Mouse (Mus musculus) E14TG2a.4 (cell line): ENCODE measurements at regions not wholly inside any gene's neighbourhood (a gene's known extent, or its start where the extent isn't known, plus 50 kb on each side); places are given as distances from the start of the nearest gene placed in this dataset.

Source experiments
- H3K27me3 ChIP-seq: 2 replicates; pipeline ENCODE4 v1.6.1; 2014; ENCODE audit warnings: low read length, control low read depth; ENCODE audit not compliant: insufficient read depth
- H3K36me3 ChIP-seq: 2 replicates; pipeline ENCODE4 v1.6.1; 2014; ENCODE audit warnings: low read length, control low read depth; ENCODE audit not compliant: insufficient read depth
- H3K4me1 ChIP-seq: replicated peaks from 2 replicates; pipeline ENCODE4 v1.6.1; 2014; ENCODE audit warnings: low read depth, low read length, control low read depth
- H3K4me3 ChIP-seq: replicated peaks from 2 replicates; pipeline ENCODE4 v1.5.1; 2014; ENCODE audit warnings: mild to moderate bottlenecking, low read length
- H3K9me3 ChIP-seq: 2 replicates; pipeline ENCODE4 v1.6.1; 2014; ENCODE audit warnings: low read length, control low read depth
- CTCF ChIP-seq: conservative IDR thresholded peaks from 2 replicates; pipeline ENCODE4 v1.5.1; 2014; ENCODE audit warnings: low read length
- NANOG ChIP-seq: IDR thresholded peaks from 2 replicates; pipeline ENCODE4 v1.6.1; 2014; ENCODE audit warnings: borderline replicate concordance, low read length, mixed read lengths
- POU5F1 ChIP-seq: IDR thresholded peaks from 2 replicates; pipeline ENCODE4 v1.6.1; 2014; ENCODE audit warnings: low read length, borderline replicate concordance

DNA sequence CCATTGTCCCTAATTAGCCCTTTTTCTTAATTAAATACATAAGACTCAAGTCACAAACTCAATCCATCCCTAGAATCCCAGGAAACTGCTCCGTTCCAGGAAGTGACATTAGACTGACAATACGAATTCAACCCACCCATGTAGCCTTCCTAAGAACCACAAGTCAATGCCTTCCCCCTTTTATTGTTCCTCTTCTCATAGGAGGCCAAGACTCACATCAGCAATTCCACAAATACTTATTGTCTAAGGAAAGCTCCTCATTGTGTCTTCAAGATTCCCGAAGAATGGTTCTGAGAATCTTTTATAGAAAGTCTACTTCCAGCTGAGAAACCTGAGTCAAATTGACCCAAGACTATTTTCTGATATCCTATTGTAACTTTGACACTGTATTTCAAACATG, 147.3 kb downstream of the Dmac1 start:
- Histone ChIP-seq H3K4me1 (peaks cover 10% of the 10 kb centered on the region), H3K4me3 (no peak overlapping the region), H3K27me3 (no peaks in the 10 kb centered on the region), H3K36me3 (no peaks in the 10 kb centered on the region), H3K9me3 (no peaks in the 10 kb centered on the region)
- TF ChIP-seq POU5F1 (no peak), NANOG (peak; percentile 56; the same call in 1 of the 2 replicates)

GRCm38 (mm10) chr4:75115887-75116286, 162.2 kb downstream of the Dmac1 start:
- no peak overlapping the region for H3K4me3 ChIP-seq
- no peaks in the 10 kb centered on the region for H3K4me1 ChIP-seq
- no peaks in the 10 kb centered on the region for H3K27me3 ChIP-seq
- H3K36me3 ChIP-seq, result no peaks in the 10 kb centered on the region
- H3K9me3 ChIP-seq, result no peaks in the 10 kb centered on the region
- no peak for TF ChIP-seq CTCF
- no peak for TF ChIP-seq NANOG

- Histone ChIP-seq H3K27me3 (no peaks in the 10 kb centered on the region), H3K9me3 (no peaks in the 10 kb centered on the region), H3K4me3 (no peak overlapping the region), H3K36me3 (no peaks in the 10 kb centered on the region), H3K4me1 (no peaks in the 10 kb centered on the region)
- TF ChIP-seq CTCF, result no peak
- no peak for TF ChIP-seq NANOG
- no peak for TF ChIP-seq POU5F1
Observed at GRCm38 (mm10) chr4:75115346-75115745, 162.8 kb downstream of the Dmac1 start.

GRCm38 (mm10) chr4:75065782-75066181, 212.3 kb downstream of the Dmac1 start:
- H3K4me3 ChIP-seq, result no peak overlapping the region
- peaks cover 7% of the 10 kb centered on the region for H3K9me3 ChIP-seq
- no peaks in the 10 kb centered on the region for H3K36me3 ChIP-seq
- no peaks in the 10 kb centered on the region for H3K27me3 ChIP-seq
- H3K4me1 ChIP-seq, result no peaks in the 10 kb centered on the region
- TF ChIP-seq NANOG (no peak), CTCF (no peak), POU5F1 (no peak)

DNA sequence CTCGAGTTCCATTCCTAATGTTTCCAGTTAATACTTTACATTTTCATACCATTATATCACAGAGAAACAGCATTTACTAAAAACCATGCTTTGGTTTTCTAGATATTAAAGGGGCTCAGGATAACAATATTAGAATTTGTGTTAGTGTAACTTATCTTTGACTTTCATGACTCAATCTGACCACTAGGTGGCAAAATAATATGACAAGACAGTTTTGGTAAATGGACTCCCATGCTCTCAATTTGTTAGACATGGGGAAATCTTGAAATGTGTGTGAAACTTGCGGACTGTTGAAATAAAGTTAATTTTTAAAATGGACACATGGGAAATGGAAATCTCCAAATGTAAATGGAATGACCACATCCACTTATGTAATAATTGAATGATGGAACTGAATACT, 214.8 kb downstream of the Dmac1 start:
- no peaks in the 10 kb centered on the region for H3K4me1 ChIP-seq
- no peaks in the 10 kb centered on the region for H3K27me3 ChIP-seq
- peaks cover 7% of the 10 kb centered on the region for H3K9me3 ChIP-seq
- H3K36me3 ChIP-seq, result no peaks in the 10 kb centered on the region
- TF ChIP-seq POU5F1, result no peak
- peak; percentile 54 for TF ChIP-seq CTCF
- no peak overlapping the region for H3K4me3 ChIP-seq

DNA sequence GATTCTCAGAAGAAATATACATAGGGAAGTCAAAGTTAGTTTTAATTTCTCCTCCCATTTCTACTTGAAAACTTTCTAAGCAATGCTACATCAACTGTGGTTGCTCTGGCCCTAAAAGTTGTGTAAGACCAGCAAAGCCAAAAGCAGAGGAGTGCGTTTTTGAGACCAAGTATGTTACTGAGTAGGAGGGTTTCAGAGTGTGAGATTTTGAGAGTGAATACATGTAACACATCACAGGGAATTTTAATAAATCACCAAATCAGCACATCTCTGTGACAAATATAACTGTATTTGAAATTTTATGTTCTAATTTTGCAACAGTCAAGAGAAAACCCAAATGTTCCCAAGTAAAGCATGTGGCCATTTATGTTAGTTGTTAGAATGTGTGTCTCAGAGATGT, 234.6 kb downstream of the Dmac1 start:
- no peaks in the 10 kb centered on the region for H3K4me1 ChIP-seq
- H3K27me3 ChIP-seq, result no peaks in the 10 kb centered on the region
- no peak overlapping the region for H3K4me3 ChIP-seq
- no peaks in the 10 kb centered on the region for H3K9me3 ChIP-seq
- H3K36me3 ChIP-seq, result no peaks in the 10 kb centered on the region
- TF ChIP-seq CTCF, result no peak
- TF ChIP-seq POU5F1, result no peak
- TF ChIP-seq NANOG, result no peak

GRCm38 (mm10) chr4:75042640-75043039, 235.5 kb downstream of the Dmac1 start:
- no peaks in the 10 kb centered on the region for H3K27me3 ChIP-seq
- H3K4me3 ChIP-seq, result no peak overlapping the region
- H3K36me3 ChIP-seq, result no peaks in the 10 kb centered on the region
- no peak for TF ChIP-seq NANOG
- no peak for TF ChIP-seq CTCF
- TF ChIP-seq POU5F1, result no peak
- no peaks in the 10 kb centered on the region for H3K4me1 ChIP-seq
- no peaks in the 10 kb centered on the region for H3K9me3 ChIP-seq

GRCm38 (mm10) chr4:75041930-75042579, 236.1 kb downstream of the Dmac1 start:
- Histone ChIP-seq H3K27me3 (no peaks in the 10 kb centered on the region), H3K9me3 (no peaks in the 10 kb centered on the region), H3K4me3 (no peak overlapping the region), H3K4me1 (no peaks in the 10 kb centered on the region), H3K36me3 (no peaks in the 10 kb centered on the region)
- no peak for TF ChIP-seq POU5F1
- no peak for TF ChIP-seq CTCF
- no peak for TF ChIP-seq NANOG
